Mouse (Mus musculus) CH12.LX (cell line): Measurements from ENCODE around the gene Cadm1.

Experiments used
- MAX ChIP-seq: IDR thresholded peaks from 2 replicates; pipeline ENCODE4 v1.6.1; 2011; ENCODE audit warnings: low read length, improper control_type of control experiment
- UBTF ChIP-seq: IDR thresholded peaks from 2 replicates; pipeline ENCODE4 v1.6.1; 2012; ENCODE audit warnings: low read depth, mild to moderate bottlenecking, inconsistent platforms, low read length, improper control_type of control experiment, moderate library complexity

DNA sequence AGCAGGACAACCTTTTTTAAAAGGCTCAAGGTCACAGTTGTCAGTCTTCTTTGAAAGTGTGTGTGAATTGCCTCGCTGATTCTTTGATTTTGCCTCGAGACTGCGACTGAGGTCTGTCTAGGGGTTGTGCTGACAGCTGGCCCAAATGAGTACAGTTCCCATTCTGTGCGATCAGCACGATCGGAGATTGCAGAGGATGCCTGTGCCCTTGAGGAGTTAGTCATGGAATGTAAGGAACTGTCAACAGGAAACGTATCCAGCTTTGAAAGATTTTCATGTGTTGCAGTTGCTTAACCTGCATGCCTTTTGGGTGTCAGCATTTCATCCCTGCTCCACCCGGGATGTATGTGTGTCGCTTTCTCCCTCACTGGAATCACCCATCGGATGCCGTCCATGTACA lies 141.6 kb downstream of the Cadm1 start:
- no peak for TF ChIP-seq MAX
- no peak for TF ChIP-seq UBTF
